Mouse (Mus musculus) layer of hippocampus, adult 11-12 months (tissue): ENCODE data around the gene Mogat1.
A peak's percentile ranks its signal among the peaks of the same experiment; 100 is the strongest.
"Not testable (repeated sequence)": the region's sequence is repeated elsewhere in the genome, so short reads cannot be mapped to it uniquely, and the experiment has no call there.

Source experiments
- DNase-seq: peaks from one replicate; pipeline ENCODE4 v3.0.0; 2022; ENCODE audit warnings: low spot score

The Mogat1 gene

GRCm38 (mm10) chr1:78537494-78538010 lies 26.8 kb downstream of the Mogat1 start:
- DNase-seq: peak; percentile 82

GRCm38 (mm10) chr1:78538396-78538795 lies 27.6 kb downstream of the Mogat1 start:
- DNase-seq: no peak

- DNase-seq: no peak
Observed at GRCm38 (mm10) chr1:78539166-78539565, 28.4 kb downstream of the Mogat1 start.

GRCm38 (mm10) chr1:78543631-78544030 lies 32.8 kb downstream of the Mogat1 start:
- DNase-seq: not testable (repeated sequence)

- DNase-seq: no peak
Observed at GRCm38 (mm10) chr1:78546258-78546657, 35.5 kb downstream of the Mogat1 start.

GRCm38 (mm10) chr1:78548961-78549360 lies 38.2 kb downstream of the Mogat1 start:
- no peak for DNase-seq

GRCm38 (mm10) chr1:78554012-78554666 lies 43.3 kb downstream of the Mogat1 start:
- DNase-seq: no peak

- DNase-seq: no peak
Observed at GRCm38 (mm10) chr1:78566963-78567362, 56.2 kb downstream of the Mogat1 start.

- no peak for DNase-seq
Observed at GRCm38 (mm10) chr1:78567421-78567820, 56.6 kb downstream of the Mogat1 start.

GRCm38 (mm10) chr1:78567834-78568507 lies 57.2 kb downstream of the Mogat1 start:
- DNase-seq: no peak

GRCm38 (mm10) chr1:78569617-78570016 lies 58.8 kb downstream of the Mogat1 start:
- DNase-seq: no peak

GRCm38 (mm10) chr1:78585080-78585479 lies 74.3 kb downstream of the Mogat1 start:
- no peak for DNase-seq

- DNase-seq: no peak
Observed at GRCm38 (mm10) chr1:78586986-78587385, 76.2 kb downstream of the Mogat1 start.
